Mouse (Mus musculus): ENCODE measurements around the gene Chsy1. TPM values are rescaled to one million over a fixed set of nuclear protein-coding genes. Genes with fewer than 3 reads are reported as not detected.

The Chsy1 gene
- polyA plus RNA-seq (2014; fragmentation: Nextera tagmentation; extraction: Ambion mirVana): 20.4 and 30.4 TPM in 2 replicates

DNA sequence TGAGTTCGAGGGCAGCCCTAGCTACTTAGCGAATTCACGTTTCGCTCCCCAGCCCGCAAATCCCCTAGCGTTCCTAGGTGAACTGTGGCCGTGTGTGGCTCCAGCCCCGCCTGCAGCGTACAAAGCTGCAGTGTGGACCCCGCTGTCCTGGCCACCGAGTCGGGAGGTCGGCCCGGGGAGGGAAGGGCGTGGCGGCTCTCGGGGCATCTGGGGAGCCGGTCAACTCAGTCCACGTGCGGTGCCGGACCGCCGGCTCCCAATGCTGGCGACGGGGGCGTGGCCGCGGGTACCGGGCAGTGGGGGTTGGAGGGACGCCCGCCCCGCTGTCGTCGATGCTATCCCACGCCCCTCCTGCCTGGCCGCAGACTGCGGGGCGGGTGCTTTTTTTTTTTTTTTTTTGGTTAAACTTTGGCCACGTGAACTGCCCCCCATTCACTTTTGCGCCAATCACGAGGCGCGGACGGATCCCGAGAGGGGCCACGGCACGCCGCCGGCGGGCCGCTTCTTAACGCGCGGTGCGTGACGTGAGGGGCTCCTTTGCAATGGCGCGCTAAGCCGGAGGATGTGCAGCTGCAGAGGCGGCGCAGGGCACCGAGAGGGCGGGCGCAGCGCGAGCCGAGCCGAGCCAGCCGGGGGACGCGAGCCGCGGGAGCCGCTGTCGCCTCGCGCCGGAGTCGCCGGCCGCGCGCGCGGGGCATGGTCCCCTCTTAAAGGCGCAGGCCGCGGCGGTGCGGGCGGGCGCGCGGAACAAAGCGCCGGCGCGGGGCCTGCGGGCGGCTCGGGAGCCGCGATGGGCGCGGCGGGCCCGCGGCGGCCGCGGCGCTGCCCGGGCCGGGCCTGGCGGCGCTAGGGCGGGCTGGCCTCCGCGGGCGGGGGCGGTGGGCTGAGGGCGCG is at the start of gene Chsy1:
TSS of gene Chsy1 (plus strand) at position 555 of the 894 bp plus-strand sequence.
- ATAC-seq (ENCODE audit: low FRiP score) (peak; percentile 89), DNase-seq (ENCODE audit: low spot score) (peak; percentile 91)
- Histone ChIP-seq H3K4me2 (replicated peaks; ENCODE audit: low read depth, low read length) (peak within 1 kb of the TSS; percentile 69), H3K27me3 (ENCODE audit: control insufficient read depth, insufficient read depth, low read length) (no peaks in the 10 kb centered on the region), H3K9ac (ENCODE audit: low read depth, low read length) (peak within 1 kb of the TSS; percentile 89), H3K4me3 (ENCODE audit: low read depth, low read length) (peak within 1 kb of the TSS; percentile 86), H3K4me1 (replicated peaks; ENCODE audit: control insufficient read depth, insufficient read depth, low read length) (0 out of 2 replicates have a peak, but pooled peaks cover 3% of the 10 kb centered on the region), H3K9me3 (ENCODE audit: control insufficient read depth, low read length) (no peaks in the 10 kb centered on the region), H3K27ac (ENCODE audit: low read depth, low read length) (peak within 1 kb of the TSS; percentile 92), H3K36me3 (ENCODE audit: control insufficient read depth, insufficient read depth, low read length) (no peaks in the 10 kb centered on the region)
- WGBS: under 1% methylated on average over 78 of the region's 123 CpGs

DNA sequence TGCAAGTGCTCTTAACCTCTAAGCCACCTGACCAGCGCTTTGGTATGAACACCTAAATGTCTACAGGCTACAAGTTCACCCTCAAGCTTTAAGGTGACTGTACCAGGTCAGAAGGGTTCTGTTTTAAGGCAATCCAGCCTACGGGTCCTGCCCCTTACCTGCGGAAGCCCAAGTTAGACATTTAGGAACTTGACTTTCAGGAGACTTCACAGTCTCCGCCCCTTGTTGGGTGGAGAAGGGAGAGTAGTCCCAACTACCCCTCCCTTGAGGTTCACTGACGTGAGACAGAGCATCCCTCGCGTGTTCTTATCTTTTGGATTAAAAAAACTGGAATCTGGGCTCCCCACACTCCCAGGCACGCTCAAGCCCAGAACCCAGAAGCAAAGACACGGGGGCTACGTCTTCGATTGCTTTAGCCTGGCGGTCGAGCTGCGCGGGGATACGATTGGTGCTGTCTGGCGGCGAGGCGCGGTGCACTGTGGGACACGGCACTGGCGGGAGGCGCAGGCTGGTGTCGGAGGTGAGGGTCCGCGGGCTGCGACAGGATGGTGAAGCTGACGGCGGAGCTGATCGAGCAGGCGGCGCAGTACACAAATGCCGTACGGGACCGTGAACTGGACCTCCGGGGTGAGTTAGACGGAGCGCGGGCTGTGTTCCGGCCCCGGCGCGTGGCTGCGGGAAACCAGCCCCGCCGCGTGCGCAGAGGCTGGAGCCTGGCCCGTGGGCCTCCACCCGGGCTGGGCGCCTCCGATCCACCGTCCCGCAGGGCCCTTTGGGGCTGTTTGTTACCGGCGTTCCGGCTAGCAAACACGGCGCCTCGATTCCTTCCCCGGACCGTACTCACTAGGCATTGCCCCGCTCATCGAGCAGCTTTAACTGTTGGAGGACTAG is 49.0 kb upstream of the Chsy1 start:
- ATAC-seq (ENCODE audit: low FRiP score) (peak; percentile 93), DNase-seq (ENCODE audit: low spot score) (peak; percentile 91)
- Histone ChIP-seq H3K4me3 (ENCODE audit: low read depth, low read length) (peak overlapping the region; percentile 97), H3K9me3 (ENCODE audit: control insufficient read depth, low read length) (no peaks in the 10 kb centered on the region), H3K36me3 (ENCODE audit: control insufficient read depth, insufficient read depth, low read length) (no peaks in the 10 kb centered on the region), H3K4me1 (replicated peaks; ENCODE audit: control insufficient read depth, insufficient read depth, low read length) (no peaks in the 10 kb centered on the region; the same call in 1 of the 2 replicates), H3K9ac (ENCODE audit: low read depth, low read length) (peak overlapping the region; percentile 86), H3K4me2 (replicated peaks; ENCODE audit: low read depth, low read length) (peak overlapping the region; percentile 75), H3K27ac (ENCODE audit: low read depth, low read length) (peak overlapping the region; percentile 53), H3K27me3 (ENCODE audit: control insufficient read depth, insufficient read depth, low read length) (no peaks in the 10 kb centered on the region)
- under 1% methylated on average over 63 of the region's 64 CpGs for WGBS

GRCm38 (mm10) chr7:66061057-66061456 is 48.3 kb upstream of the Chsy1 start:
- Histone ChIP-seq H3K27ac (ENCODE audit: low read depth, low read length) (0 out of 2 replicates have a peak overlapping the region, but pooled peaks have one; percentile 53), H3K27me3 (ENCODE audit: control insufficient read depth, insufficient read depth, low read length) (no peaks in the 10 kb centered on the region), H3K4me1 (replicated peaks; ENCODE audit: control insufficient read depth, insufficient read depth, low read length) (no peaks in the 10 kb centered on the region; the same call in 1 of the 2 replicates), H3K4me2 (replicated peaks; ENCODE audit: low read depth, low read length) (peak overlapping the region; percentile 75), H3K4me3 (ENCODE audit: low read depth, low read length) (peak overlapping the region; percentile 97), H3K9me3 (ENCODE audit: control insufficient read depth, low read length) (no peaks in the 10 kb centered on the region), H3K9ac (ENCODE audit: low read depth, low read length) (peak overlapping the region; percentile 86), H3K36me3 (ENCODE audit: control insufficient read depth, insufficient read depth, low read length) (no peaks in the 10 kb centered on the region)
- DNase-seq (ENCODE audit: low spot score) (no peak), ATAC-seq (ENCODE audit: low FRiP score) (0 out of 2 replicates have a peak, but pooled peaks have one; percentile 10)
- 3% methylated on average over 14 of the region's 14 CpGs for WGBS

- H3K9ac ChIP-seq (ENCODE audit: low read depth, low read length): no peak overlapping the region
- WGBS: 96% methylated on average over 2 of the region's 2 CpGs
- H3K4me3 ChIP-seq (ENCODE audit: low read depth, low read length): no peak overlapping the region
- H3K27me3 ChIP-seq (ENCODE audit: control insufficient read depth, insufficient read depth, low read length): no peaks in the 10 kb centered on the region
- no peaks in the 10 kb centered on the region; the same call in 1 of the 2 replicates for H3K4me1 ChIP-seq (replicated peaks; ENCODE audit: control insufficient read depth, insufficient read depth, low read length)
- DNase-seq (ENCODE audit: low spot score) (no peak), ATAC-seq (ENCODE audit: low FRiP score) (no peak)
- no peak overlapping the region for H3K4me2 ChIP-seq (replicated peaks; ENCODE audit: low read depth, low read length)
- no peak overlapping the region for H3K27ac ChIP-seq (ENCODE audit: low read depth, low read length)
- H3K9me3 ChIP-seq (ENCODE audit: control insufficient read depth, low read length): no peaks in the 10 kb centered on the region
- 0 out of 2 replicates have a peak, but pooled peaks cover 10% of the 10 kb centered on the region for H3K36me3 ChIP-seq (ENCODE audit: control insufficient read depth, insufficient read depth, low read length)
Observed at GRCm38 (mm10) chr7:66076411-66076810, 32.9 kb upstream of the Chsy1 start.

DNA sequence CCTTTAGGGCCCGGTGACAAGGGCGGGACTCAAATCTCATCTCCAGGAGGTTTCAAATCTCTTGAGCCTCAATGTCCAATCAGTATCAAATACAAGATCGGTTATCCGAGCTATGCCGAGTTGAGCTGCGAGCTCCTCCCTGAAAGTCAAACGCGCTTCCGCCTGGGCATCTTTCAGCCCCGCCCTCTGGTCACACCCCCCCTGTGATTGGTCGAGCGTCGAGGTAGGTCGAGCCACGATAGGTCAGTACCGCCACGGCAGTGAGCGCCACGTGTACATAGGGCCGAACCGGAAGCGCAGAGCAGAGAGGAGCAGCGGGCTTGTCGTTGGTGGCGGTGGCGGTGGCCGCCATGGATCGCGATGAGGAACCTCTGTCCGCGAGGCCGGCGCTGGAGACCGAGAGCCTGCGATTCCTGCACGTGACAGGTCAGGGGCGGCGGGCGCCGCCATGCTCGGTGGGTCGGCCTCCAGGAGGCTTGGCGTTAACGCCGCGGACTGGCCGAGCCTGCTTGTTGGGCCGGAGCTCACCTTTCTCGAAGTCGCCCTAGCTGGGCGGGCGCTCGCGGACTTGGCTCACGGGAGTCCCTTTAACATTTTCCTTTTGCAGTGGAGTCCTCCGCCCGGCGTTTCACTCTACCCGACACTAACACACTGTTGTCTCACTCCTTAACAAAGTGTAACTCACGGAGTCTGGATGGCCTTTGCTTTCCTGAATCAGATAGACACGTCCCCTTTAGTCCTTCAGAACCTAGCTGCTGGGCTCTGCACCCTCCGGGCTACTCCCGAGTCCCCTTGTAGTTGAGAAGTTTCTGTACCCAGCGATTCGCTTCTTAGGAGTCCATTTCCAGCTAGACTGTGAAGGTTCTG is 29.7 kb upstream of the Chsy1 start, which contains the start of gene Selenos:
TSS of gene Selenos (plus strand) at position 286 of the 867 bp plus-strand sequence.
- Histone ChIP-seq H3K4me2 (replicated peaks; ENCODE audit: low read depth, low read length) (peak within 1 kb of the TSS; percentile 68), H3K4me3 (ENCODE audit: low read depth, low read length) (peak within 1 kb of the TSS; percentile 77), H3K36me3 (ENCODE audit: control insufficient read depth, insufficient read depth, low read length) (0 out of 2 replicates have a peak, but pooled peaks cover 9% of the 10 kb centered on the region), H3K27me3 (ENCODE audit: control insufficient read depth, insufficient read depth, low read length) (no peaks in the 10 kb centered on the region), H3K9me3 (ENCODE audit: control insufficient read depth, low read length) (no peaks in the 10 kb centered on the region), H3K4me1 (replicated peaks; ENCODE audit: control insufficient read depth, insufficient read depth, low read length) (no peaks in the 10 kb centered on the region; the same call in 1 of the 2 replicates), H3K27ac (ENCODE audit: low read depth, low read length) (peak within 1 kb of the TSS; percentile 56), H3K9ac (ENCODE audit: low read depth, low read length) (peak within 1 kb of the TSS; percentile 72)
- WGBS: under 1% methylated on average over 65 of the region's 65 CpGs
- DNase-seq (ENCODE audit: low spot score) (peak; percentile 97), ATAC-seq (ENCODE audit: low FRiP score) (peak; percentile 100)

DNA sequence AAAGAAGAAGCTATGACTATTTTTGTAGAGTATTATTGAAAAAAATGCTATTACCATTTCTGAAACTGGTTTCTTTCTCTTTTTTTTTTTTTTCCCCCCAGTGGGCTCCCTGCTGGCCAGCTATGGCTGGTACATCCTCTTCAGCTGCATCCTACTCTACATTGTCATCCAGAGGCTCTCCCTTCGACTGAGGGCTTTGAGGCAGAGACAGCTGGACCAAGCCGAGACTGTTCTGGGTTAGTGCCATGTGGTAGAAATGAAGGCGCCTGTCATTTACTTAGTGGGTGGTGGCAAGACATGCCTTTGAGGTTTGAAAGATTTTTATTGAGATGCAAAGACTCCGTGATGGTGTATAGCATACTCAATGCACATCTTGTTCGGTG is 29.1 kb upstream of the Chsy1 start:
- 34% methylated on average over 5 of the region's 5 CpGs for WGBS

GRCm38 (mm10) chr7:66083757-66084156 is 25.6 kb upstream of the Chsy1 start:
- no peak for DNase-seq (ENCODE audit: low spot score)
- Histone ChIP-seq H3K36me3 (ENCODE audit: control insufficient read depth, insufficient read depth, low read length) (peaks cover 13% of the 10 kb centered on the region; the same call in 1 of the 2 replicates), H3K4me3 (ENCODE audit: low read depth, low read length) (no peak overlapping the region), H3K9me3 (ENCODE audit: control insufficient read depth, low read length) (no peaks in the 10 kb centered on the region), H3K4me2 (replicated peaks; ENCODE audit: low read depth, low read length) (no peak overlapping the region), H3K27me3 (ENCODE audit: control insufficient read depth, insufficient read depth, low read length) (no peaks in the 10 kb centered on the region), H3K27ac (ENCODE audit: low read depth, low read length) (no peak overlapping the region), H3K9ac (ENCODE audit: low read depth, low read length) (no peak overlapping the region), H3K4me1 (replicated peaks; ENCODE audit: control insufficient read depth, insufficient read depth, low read length) (no peaks in the 10 kb centered on the region; the same call in 1 of the 2 replicates)
- 85% methylated on average over 6 of the region's 6 CpGs for WGBS
- no peak for ATAC-seq (ENCODE audit: low FRiP score)

More for the DNA sequence above, 29.1 kb upstream of the Chsy1 start:
- Histone ChIP-seq H3K9me3 (ENCODE audit: control insufficient read depth, low read length) (no peaks in the 10 kb centered on the region), H3K4me3 (ENCODE audit: low read depth, low read length) (peak overlapping the region; percentile 77), H3K4me1 (replicated peaks; ENCODE audit: control insufficient read depth, insufficient read depth, low read length) (no peaks in the 10 kb centered on the region; the same call in 1 of the 2 replicates), H3K4me2 (replicated peaks; ENCODE audit: low read depth, low read length) (peak overlapping the region; percentile 68), H3K27ac (ENCODE audit: low read depth, low read length) (no peak overlapping the region), H3K9ac (ENCODE audit: low read depth, low read length) (peak overlapping the region; percentile 72), H3K27me3 (ENCODE audit: control insufficient read depth, insufficient read depth, low read length) (no peaks in the 10 kb centered on the region), H3K36me3 (ENCODE audit: control insufficient read depth, insufficient read depth, low read length) (0 out of 2 replicates have a peak, but pooled peaks cover 5% of the 10 kb centered on the region)
- peak; percentile 11 for DNase-seq (ENCODE audit: low spot score)
- ATAC-seq (ENCODE audit: low FRiP score): no peak

Data from hindbrain, embryonic 11.5 days (tissue).